Mouse (Mus musculus) liver, adult 2 months (tissue): ENCODE measurements around the gene Srsf2. TPM values are rescaled to one million over a fixed set of nuclear protein-coding genes. Genes with fewer than 3 reads are reported as not detected.

Experiments used
- DNase-seq: peaks from one replicate; pipeline ENCODE4 v3.0.0-alpha.2; 2011; ENCODE audit warnings: low read depth, low spot score; ENCODE audit errors: extremely low read depth
- H3K27ac ChIP-seq: fragments of 200-500 bp; replicated peaks from 2 replicates; pipeline ENCODE4 v1.5.1; 2012; ENCODE audit warnings: low read depth, mild to moderate bottlenecking, control low read depth, inconsistent platforms, low read length; ENCODE audit not compliant: insufficient read depth
- H3K27me3 ChIP-seq: fragments of 200-500 bp; 2 replicates; pipeline ENCODE4 v1.6.1; 2012; ENCODE audit warnings: mild to moderate bottlenecking, moderate library complexity, low read length, inconsistent platforms; ENCODE audit not compliant: control insufficient read depth, insufficient read depth
- H3K36me3 ChIP-seq: fragments of 200-500 bp; 2 replicates; pipeline ENCODE4 v1.6.1; 2012; ENCODE audit warnings: low read length, inconsistent platforms; ENCODE audit not compliant: control insufficient read depth, insufficient read depth
- H3K4me1 ChIP-seq: fragments of 200-500 bp; 2 replicates; pipeline ENCODE4 v1.6.1; 2011; ENCODE audit warnings: low read length; ENCODE audit not compliant: control insufficient read depth, insufficient read depth
- H3K4me3 ChIP-seq: fragments of 200-500 bp; 2 replicates; pipeline ENCODE4 v1.5.1; 2011; ENCODE audit warnings: low read depth, mild to moderate bottlenecking, control low read depth, low read length, moderate library complexity; ENCODE audit not compliant: insufficient read depth
- H3K79me2 ChIP-seq: fragments of 200-500 bp; 2 replicates; pipeline ENCODE4 v1.6.1; 2012; ENCODE audit warnings: inconsistent platforms, mild to moderate bottlenecking, low read length, moderate library complexity; ENCODE audit not compliant: control insufficient read depth, insufficient read depth
- H3K9ac ChIP-seq: fragments of 200-500 bp; 2 replicates; pipeline ENCODE4 v1.6.1; 2012; ENCODE audit warnings: low read depth, mild to moderate bottlenecking, control low read depth, inconsistent platforms, low read length
- CTCF ChIP-seq: fragments of 200-500 bp; IDR thresholded peaks from 2 replicates; pipeline ENCODE4 v1.5.1; 2011; ENCODE audit warnings: low read depth, low read length, control low read depth
- POLR2A ChIP-seq: fragments of 200-500 bp; IDR thresholded peaks from 2 replicates; pipeline ENCODE4 v1.6.1; 2011; ENCODE audit warnings: low read length, control low read depth; ENCODE audit not compliant: insufficient read depth; ENCODE audit errors: extremely low read depth
- WGBS: fragments of 180-500 bp; shearing (Covaris S2); methylation state at CpG from one replicate; pipeline ENCODE4 v1.1.7; 2018; 5-methylcytosine and 5-hydroxymethylcytosine counted together
- polyA plus RNA-seq: library from polyadenylated mRNA; depleted of rRNA; stranded (reverse); fragments of >200 nt; gene quantifications from 2 replicates; pipeline ENCODE4 v1.2.3, GENCODE M21; 2012
- total RNA-seq: library from RNA; depleted of rRNA; stranded (reverse); fragments of >200 nt; gene quantifications from 2 replicates; pipeline ENCODE4 v1.2.3, GENCODE M21; 2014

Srsf2 gene
- total and polyA plus RNA-seq, 2 experiments, result 50.6 to 250 TPM

- Histone ChIP-seq H3K4me3 (no peak overlapping the region), H3K4me1 (peaks cover 2% of the 10 kb centered on the region), H3K27ac (no peak overlapping the region), H3K79me2 (peaks cover 9% of the 10 kb centered on the region), H3K27me3 (no peaks in the 10 kb centered on the region), H3K9ac (no peak overlapping the region), H3K36me3 (peaks cover 32% of the 10 kb centered on the region)
- 89% methylated on average over 3 of the region's 3 CpGs for WGBS
- TF ChIP-seq POLR2A (no peak), CTCF (no peak)
- no peak for DNase-seq
These were observed 5.5 kb downstream of the Srsf2 start for GRCm38 (mm10) chr11:116847187-116848085.

GRCm38 (mm10) chr11:116846593-116847181 is 6.2 kb downstream of the Srsf2 start:
- Histone ChIP-seq H3K4me1 (peaks cover 3% of the 10 kb centered on the region), H3K79me2 (peaks cover 3% of the 10 kb centered on the region; the same call in 1 of the 2 replicates), H3K27me3 (no peaks in the 10 kb centered on the region), H3K27ac (no peak overlapping the region), H3K4me3 (no peak overlapping the region), H3K9ac (no peak overlapping the region), H3K36me3 (peaks cover 31% of the 10 kb centered on the region)
- 75% methylated on average over 4 of the region's 4 CpGs for WGBS
- TF ChIP-seq CTCF, result no peak
- TF ChIP-seq POLR2A, result no peak
- DNase-seq, result no peak

GRCm38 (mm10) chr11:116843261-116844233 is 9.3 kb downstream of the Srsf2 start, which contains the start of the genes Mettl23 and Jmjd6:
TSS of gene Mettl23 (plus strand) at chr11:116843278.
TSS of gene Jmjd6 (minus strand) at chr11:116843449.
- peak; percentile 94 for DNase-seq
- WGBS, result under 1% methylated on average over 72 of the region's 72 CpGs
- H3K27me3 ChIP-seq, result no peaks in the 10 kb centered on the region
- H3K4me1 ChIP-seq, result peaks cover 11% of the 10 kb centered on the region
- H3K27ac ChIP-seq, result peak within 1 kb of the TSS; percentile 91
- peak within 1 kb of the TSS; percentile 85 for H3K9ac ChIP-seq
- H3K36me3 ChIP-seq, result peaks cover 20% of the 10 kb centered on the region
- peaks cover 3% of the 10 kb centered on the region; the same call in 1 of the 2 replicates for H3K79me2 ChIP-seq
- TF ChIP-seq POLR2A (peak; percentile 76; the same call in 1 of the 2 replicates), CTCF (no peak)
- H3K4me3 ChIP-seq, result peak within 1 kb of the TSS; percentile 83

GRCm38 (mm10) chr11:116842531-116843260 is 10.2 kb downstream of the Srsf2 start:
- no peaks in the 10 kb centered on the region for H3K27me3 ChIP-seq
- H3K79me2 ChIP-seq, result peaks cover 3% of the 10 kb centered on the region; the same call in 1 of the 2 replicates
- peak overlapping the region; percentile 91 for H3K27ac ChIP-seq
- under 1% methylated on average over 73 of the region's 73 CpGs for WGBS
- peak overlapping the region; percentile 83 for H3K4me3 ChIP-seq
- no peak for TF ChIP-seq POLR2A
- peaks cover 21% of the 10 kb centered on the region for H3K36me3 ChIP-seq
- H3K4me1 ChIP-seq, result peaks cover 11% of the 10 kb centered on the region
- DNase-seq, result peak; percentile 51
- H3K9ac ChIP-seq, result peak overlapping the region; percentile 84

GRCm38 (mm10) chr11:116840748-116841147 is 12.1 kb downstream of the Srsf2 start:
- Histone ChIP-seq H3K9ac (no peak overlapping the region), H3K36me3 (peaks cover 29% of the 10 kb centered on the region)

More at GRCm38 (mm10) chr11:116840748-116841147, 12.1 kb downstream of the Srsf2 start:
- WGBS, result 78% methylated on average over 4 of the region's 4 CpGs
- no peak overlapping the region for H3K27ac ChIP-seq
- no peak for DNase-seq
- H3K4me1 ChIP-seq, result peaks cover 11% of the 10 kb centered on the region
- H3K4me3 ChIP-seq, result no peak overlapping the region
- TF ChIP-seq CTCF, result no peak
- TF ChIP-seq POLR2A, result no peak
- peaks cover 3% of the 10 kb centered on the region; the same call in 1 of the 2 replicates for H3K79me2 ChIP-seq
- no peaks in the 10 kb centered on the region for H3K27me3 ChIP-seq
